Mouse (Mus musculus) spleen, adult 18-20 months (tissue): ENCODE results near the gene Fbxo27.
"Not testable (repeated sequence)": the region's sequence is repeated elsewhere in the genome, so short reads cannot be mapped to it uniquely, and the experiment has no call there.

Experiments
- DNase-seq, 2 experiments: peaks; one replicate each; pipeline ENCODE4 v3.0.0; 2022; ENCODE audit warnings: mixed read lengths in 2 of 2

The Fbxo27 gene

DNA sequence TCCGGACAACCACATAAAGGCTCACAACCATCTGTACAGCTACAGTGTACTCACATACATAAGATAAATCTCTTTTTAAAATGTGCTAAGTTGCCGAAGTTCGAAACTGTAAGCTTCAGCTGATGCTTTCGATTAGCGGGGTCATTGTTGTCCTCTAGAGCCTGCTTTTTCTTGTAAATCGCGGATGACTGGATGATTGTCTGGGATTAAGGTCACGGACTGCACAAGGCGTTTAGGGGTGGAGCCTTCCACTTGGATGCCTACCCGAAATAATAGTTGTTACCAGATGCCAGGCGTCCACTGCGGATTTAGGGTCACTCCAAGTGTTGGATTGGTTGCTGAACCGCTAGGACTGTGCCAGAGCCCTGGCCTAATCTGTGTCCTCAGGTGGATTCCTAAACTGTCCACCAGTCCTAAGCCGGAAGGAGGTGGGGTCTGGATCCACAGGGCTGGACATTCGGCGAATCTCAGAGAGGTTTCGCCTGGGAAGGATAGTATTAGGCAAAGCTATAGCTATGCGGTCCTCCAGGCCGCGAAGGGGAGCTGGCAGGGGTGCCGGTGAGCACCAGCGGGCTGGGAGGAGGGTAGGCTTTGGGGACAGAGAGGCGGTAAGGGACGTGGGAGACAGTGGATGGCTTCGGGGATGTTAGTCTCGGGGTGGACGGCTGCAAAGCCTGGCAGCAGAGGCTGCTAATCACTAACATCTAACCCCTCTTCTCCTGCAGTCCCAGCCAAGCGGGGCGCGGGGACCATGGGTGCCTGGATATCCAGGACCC lies at the start of gene Fbxo27:
Fbxo27 (plus strand) TSS at position 305 of the 776 bp plus-strand sequence.
- no peak for DNase-seq

DNA sequence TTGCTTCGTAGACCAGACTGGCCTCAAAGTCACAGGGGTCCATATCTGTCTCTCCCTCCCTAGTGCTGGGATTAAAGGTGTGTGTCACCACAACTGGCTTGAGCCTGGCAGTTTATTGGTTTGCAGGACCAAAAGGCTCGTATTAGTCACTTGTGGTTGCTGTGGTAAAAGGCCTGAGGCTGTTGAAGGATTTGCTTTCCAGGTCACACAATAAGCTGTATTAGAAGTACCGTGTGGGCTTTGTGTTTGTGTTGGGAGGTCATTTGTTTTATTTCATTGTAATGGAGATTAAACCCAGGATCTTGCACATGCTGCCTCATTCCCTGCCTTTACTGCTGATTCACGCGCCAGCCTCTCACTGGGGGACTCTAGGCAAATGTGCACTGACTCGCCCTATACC lies 47.3 kb upstream of the Fbxo27 start:
- no peak for DNase-seq

DNA sequence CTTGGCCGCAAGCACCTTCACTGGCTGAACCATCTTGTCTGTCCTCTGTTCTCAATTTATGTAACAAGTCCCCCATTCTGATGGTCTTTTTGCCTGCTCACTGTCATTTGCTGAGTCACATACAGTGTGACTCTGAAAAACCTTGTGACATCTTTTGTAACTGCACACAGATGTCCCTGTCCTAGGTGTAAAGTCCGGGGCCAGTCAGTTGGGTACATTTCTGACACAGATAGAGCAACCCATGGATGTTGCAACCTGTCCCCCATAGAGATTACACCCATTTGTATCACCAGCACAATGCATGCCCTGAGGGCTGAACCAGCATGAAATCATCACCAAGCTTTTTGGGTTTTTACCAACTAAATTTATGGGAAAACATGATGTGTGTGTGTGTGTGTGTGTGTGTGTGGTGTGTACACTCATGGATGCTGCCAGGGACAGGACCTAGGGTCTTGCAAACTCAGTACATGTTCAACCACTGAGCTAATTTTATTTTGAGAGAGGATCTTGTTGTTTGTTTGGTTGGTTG lies 46.6 kb upstream of the Fbxo27 start:
- no peak for DNase-seq

DNA sequence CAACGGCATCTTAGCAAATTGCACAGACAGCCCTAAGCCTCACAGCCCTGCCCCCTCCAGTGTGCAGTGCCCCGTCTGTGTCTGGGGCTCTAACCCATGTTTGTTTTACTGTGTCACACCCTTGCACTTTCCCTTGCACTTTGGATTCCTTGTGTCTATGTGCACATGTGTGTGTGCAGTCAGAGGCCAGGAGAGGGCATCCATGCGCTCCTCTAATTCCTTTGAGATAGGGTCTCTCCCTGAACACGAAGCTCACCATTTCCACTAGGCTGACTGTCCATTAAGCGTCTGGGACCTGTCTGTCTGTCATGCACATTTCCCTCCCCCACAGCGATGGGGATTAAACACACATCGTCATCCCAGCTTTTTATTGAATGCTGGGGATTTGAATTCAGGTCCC lies 45.6 kb upstream of the Fbxo27 start:
- DNase-seq: no peak

DNA sequence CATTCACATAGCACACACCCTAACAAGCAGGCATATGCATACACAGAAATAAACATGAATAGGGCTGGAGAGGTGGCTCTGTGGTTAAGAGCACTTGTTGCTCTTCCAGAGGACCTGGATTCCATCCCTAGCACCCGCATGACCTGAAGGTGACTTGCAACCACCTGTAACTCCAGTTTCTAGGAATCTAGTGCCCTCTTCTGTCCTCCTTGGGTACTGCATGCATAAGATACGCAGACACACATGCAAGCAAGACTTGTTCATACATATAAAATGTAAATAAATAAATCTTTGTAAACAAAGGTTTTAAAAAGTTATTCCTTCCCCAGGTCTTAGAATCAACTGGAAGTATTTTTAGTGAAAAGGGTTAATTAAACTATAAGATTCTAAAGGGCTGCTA lies 41.5 kb upstream of the Fbxo27 start:
- no peak for DNase-seq

DNA sequence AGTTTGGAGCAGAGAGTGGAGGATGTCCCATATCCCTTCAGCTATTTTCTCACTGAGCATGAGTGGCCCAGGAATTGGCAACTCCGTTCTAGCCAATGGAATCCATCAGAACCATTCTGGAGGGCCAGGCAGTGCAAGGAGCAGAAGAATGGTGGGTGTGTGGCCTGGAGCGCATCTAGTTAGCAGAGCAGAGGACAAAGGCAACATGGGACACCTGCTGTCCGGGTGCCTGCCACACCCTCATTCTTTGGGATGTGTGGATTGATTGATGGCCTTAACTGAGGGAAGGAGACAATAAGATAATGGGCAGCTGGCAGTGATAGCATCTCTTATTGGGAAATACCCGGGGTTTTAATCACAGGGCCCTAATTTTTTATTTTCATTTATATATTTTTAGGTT lies 36.2 kb upstream of the Fbxo27 start:
- DNase-seq: no peak

DNA sequence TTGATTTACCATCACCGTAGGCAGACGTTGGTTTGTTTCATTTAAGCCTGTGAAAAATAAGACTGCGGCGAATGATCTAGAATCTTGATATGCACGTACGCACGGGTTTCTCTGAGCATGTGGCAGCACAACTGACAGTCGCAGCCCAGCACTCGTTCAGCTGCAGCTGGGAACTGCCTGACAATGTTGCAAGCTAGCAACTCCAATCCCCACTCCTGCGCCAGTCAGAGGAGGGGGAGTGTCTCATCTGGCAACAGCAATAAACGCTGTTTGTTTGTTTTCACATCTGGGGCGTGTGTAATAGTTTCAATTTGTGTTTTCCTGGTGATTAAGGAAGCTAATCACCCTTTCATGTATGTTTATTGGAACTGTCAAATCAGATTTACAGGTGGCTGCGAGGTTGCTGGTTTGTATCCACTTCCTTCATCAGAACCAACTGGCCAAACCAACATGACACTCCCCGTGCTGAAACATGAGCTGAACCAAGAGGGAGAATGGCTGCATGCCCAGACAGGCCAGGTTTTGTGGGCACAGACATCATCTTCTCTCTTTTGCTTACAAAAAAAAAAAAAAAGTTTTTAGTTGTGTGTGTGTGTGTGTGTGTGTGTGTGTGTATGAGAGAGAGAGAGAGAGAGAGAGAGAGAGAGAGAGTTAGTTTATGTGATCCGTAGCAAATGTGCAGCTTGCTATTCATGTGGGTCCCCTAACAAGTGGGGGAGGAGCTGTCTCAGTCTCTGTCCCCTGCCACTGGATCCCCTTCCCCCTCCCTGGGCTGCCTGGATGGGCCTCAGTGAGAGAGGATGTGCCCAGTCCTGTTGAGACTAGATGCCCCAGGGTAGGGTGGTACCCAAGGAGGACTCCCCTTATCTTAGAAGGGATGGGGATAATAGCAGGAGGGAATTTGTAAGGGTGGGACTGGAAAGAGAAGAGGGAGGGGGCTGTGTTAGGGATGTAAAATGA lies 26.7 kb upstream of the Fbxo27 start:
- DNase-seq: no peak

DNA sequence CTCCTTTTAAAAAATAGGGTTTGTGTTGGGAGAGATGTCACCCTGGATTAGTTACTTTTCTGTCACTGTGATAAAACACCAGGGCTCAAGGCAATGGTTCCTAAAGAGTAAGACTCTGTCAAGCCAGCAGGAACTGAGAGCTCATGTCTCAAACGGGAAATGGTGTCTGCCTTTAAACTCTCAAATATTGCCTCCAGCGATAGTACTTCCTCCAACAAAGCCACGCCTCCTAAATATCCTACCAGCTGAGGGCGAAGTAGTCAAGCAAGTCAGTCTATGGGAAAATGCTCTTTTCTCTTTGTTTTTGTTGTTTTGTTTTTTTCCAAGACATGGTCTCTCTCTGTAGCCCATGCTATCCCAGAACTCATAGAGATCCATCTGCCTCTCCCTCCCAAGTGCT lies 21.5 kb upstream of the Fbxo27 start:
- DNase-seq: no peak

DNA sequence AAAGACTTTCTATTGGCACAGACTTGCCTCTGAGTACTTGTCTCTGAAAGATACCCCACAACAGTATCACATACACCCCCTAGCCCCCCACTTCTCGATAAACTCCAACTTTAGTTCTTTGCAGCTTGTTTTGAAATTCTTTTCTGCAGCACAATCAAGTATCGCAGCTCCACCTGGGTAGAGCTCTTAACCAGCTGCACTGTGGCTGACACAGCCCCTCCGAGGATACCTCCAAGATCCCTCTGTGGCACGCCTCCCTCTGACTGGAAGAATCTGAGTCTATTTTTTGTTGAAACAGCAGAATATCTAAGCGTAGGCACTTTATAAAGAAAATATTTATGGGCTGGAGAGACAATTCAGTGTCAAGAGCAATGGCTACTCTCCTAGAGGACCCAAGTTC lies 20.4 kb upstream of the Fbxo27 start:
- DNase-seq: no peak

DNA sequence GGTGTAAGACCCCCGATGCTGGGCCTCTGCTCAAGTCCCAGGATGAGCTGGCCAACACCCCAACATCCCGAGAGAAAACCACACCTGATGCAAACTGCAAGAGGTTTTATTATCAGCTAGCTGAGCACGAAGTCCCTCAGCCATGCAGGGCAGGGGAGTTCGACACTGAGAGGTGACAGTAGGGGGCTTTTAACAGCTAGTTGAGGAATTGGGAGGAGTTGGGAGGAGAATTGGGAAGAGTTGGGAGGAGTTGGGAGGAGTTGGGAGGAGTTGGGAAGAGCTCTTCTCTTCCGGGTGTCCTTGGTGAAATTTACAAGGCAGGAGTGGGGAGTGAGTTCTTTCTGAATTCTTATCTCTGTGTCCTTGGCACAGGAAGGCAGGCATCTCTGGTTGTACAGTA lies 19.9 kb upstream of the Fbxo27 start:
- not testable (repeated sequence) for DNase-seq

DNA sequence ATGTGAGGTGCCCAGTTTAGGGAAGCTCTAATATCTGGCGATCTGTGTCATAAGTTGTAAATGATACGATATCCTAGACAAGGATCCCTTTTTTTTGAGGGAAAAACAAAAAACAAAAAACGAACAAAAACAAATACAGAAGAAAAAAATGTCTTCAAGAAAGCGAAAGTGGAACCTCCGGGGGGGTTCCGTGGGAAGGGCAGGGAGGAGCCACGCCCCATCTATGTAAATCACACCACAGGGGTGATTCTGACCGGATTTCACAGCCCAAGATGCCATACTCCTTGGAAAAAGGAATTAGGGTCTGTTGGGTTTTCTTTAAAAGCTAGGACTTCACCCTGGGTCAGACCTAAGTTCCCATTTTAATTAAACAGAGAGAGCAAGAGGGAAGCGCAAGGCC lies 17.7 kb upstream of the Fbxo27 start:
- peak in 1 of 2 experiments; percentile 24 for DNase-seq

DNA sequence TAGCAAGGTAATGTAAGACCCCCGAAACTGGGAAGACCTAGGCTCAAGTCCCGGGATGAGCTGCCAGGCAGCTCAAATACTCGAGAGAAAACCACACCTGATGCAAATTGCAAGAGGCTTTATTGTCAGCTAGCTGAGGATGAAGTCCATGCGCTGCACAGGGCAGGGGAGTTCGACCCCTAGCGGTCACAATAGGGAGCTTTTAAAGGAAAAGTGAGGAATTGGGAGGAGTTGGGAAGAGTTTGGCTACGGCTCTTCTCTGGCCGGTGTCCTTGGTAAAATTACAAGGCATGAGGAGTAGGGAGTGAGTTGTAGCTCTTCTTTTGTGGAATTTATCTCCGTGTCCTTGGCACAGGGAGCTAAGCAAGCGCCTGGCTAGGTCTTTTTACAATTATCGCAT lies 16.9 kb upstream of the Fbxo27 start:
- DNase-seq: no peak

DNA sequence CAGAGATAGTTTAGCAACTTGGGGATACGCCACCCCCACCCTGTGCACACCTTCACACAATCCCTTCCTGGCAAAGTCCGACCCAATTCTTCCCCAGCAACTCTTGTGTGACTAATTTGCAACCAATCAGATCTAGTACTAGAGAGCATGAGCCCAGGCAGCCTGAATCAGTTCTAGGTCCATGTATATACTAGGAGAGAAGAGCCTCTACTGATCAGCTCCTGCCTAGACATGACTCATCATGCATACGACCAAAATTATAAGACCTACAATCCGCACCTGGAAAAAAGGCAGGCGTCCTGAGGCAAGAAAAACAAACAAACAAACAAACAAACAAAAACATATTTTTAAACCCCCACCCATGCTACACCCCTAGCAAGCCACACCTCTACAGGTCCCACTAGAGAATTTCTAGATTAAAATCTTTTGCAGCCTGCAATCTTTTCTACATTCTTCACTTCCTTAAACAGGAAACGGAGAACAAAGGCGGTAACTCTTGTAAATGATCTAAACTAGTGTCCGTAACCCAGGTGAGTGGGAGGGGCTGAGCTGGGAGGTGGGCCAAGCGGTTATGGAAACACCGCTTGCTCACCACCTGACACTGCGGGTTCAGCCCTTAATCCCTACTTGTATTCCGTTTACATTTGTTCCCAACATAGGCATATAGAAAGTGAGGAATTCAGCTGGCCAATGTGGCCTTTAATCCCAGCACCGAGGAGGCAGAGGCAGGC lies 15.7 kb upstream of the Fbxo27 start:
- DNase-seq: no peak

DNA sequence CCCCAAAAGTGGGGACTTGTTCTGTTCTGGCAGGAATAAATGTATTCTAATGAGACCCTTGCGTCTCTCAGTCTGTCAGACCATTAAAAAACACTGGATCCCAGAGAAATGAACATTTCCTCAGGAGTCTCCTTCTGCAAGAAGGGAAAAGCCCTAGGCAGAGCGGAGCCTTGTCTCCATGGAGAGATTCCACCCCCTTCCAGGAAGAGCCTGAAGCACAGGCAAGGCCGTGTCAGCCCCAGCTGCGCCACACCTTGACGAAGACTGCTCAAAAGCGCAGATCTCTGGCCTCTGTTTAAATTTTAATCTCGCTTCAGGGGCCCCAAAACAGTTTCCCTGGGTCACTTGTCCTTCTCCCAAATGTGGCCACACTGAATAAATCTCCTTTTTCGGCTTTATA lies 15.0 kb upstream of the Fbxo27 start:
- DNase-seq: no peak

DNA sequence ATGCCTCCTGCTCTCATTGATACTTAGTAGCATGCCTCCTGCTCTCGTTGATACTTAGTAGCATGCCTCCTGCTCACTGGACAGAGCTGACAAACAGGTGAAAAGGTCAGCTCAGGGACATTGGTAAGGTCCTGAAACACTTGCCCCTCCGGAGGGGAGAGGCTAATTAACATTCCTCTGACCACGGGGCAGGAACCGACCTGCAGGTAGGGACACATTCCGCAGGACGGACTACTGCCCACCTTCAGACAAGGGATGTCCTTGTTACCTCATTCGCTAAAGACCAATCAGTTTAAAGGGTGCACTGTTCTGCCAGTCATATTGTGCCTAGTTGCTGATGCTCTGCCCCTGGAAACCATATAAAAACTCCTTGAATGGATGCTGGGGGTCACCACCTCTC lies 1.6 kb upstream of the Fbxo27 start:
- DNase-seq: no peak

DNA sequence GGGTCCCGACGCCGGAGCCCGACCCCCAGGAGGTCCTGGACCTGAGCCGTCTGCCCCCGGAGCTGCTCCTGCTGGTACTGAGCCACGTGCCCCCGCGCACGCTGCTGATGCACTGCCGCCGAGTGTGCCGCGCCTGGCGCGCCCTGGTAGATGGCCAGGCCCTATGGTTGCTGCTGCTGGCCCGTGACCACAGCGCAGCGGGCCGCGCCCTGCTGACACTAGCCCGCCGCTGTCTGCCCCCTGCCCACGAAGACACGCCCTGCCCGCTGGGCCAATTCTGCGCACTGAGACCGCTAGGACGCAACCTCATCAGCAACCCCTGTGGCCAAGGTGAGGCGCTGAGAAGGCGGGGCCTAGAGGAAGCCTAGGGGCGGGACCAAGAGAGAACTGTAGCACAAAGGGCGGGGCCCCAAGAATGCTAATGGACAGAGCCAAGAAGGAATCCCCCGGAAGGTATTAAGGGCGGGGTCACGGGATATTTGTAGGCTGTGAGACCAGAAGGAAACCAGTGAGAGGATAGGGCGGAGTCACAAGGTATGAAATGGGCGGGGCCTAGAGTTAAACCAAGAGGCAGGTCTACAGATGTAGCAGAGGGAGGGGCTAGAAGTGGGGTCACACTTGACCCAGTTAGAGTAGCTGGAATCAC lies 795 bp downstream of the Fbxo27 start:
- peak; percentile 54 to 65 for DNase-seq

DNA sequence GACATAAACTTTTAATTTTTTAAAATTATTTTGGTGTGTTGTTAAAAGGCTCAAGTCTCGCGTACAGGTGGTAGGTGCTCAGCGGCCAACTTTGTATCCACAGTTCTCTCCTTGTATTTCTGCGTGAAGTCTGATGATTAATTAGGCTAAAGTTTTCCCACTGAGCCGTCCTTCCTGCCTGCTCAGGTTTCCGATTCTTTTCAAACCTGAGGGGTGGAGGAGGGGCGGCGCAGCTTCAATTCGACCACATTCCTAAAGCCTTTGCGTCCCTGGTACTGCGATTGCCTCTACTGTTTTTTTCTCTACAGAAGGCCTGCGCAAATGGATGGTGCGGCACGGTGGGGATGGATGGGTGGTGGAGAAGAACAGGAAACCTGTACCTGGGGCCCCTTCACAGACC lies 1.8 kb downstream of the Fbxo27 start:
- no peak for DNase-seq

DNA sequence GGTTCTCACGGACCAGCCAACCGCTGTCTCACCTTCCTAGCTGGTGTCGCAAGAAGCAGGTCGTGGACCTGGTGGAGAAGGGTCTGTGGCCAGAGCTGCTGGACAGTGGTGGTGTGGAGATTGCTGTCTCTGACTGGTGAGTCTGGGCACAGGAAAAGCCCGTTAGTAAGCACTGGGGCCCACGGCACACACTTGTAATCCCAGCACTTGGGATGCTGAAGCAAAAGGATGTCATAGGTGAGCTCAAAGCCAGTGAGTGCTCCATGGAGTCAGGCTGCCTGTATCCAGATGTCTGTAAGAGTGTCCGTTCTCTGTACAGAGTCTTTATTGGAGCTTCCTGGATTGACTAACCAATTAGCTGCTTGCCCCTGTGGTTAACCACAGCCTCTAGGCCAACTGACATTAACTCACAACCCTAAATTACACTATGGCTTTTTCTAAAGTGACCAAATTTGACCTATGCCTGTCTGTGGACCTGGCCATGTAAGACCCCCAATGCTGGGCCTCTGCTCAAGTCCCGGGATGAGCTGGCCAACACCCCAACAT lies 2.4 kb downstream of the Fbxo27 start:
- no peak for DNase-seq

DNA sequence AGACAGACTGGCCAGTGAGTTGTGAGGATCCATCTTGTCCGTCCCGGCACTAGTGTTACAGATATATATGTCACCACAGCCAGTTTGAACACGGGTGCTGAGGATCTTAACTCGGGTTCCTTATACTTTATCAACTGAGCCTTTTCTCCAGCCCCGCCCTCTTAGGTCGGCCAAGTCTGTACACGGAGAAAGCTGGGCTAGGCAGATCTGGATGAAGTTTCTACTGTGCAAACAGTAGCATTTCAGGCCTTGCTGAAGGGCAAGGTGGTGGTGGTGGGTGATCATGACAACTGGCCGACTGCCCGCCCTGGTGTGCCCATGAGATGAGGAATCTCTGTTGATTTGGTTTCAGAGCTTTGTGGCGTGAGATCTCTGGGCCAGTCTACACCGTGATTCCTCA lies 4.6 kb downstream of the Fbxo27 start:
- DNase-seq: no peak

DNA sequence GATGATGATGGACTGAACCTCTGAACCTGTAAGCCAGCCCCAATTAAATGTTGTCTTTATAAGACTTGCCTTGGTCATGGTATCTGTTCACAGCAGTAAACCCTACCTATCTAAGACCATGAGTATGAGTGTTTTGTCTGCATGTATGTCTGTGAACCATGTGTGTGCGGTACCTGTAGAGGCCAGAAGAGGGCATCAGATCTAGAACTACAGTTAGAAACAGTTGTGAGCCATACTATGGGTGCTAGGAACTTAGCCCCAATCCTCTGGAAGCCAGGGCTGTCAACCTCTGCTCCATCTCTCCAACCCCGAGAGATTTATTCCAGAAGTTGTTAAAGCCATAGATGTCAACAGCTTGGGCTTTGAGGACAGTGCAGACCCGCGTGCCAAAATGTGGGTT lies 7.6 kb downstream of the Fbxo27 start:
- DNase-seq: no peak

DNA sequence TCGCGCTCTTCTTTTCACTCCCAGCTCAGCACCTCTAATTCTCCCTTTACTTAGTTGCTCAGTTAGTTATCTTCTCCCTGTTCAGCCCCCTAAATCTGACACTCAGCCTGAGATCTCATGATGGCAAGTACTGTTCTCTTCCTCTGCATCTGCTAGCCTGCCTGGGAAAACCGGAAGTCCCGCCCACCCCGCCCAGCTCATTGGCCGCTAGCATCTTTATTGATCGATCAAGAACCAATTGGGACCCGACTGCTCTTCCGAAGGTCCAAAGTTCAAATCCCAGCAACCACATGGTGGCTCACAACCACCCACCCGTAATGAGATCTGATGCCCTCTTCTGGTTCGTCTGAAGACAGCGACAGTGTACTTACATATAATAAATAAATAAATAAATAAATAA lies 8.7 kb downstream of the Fbxo27 start:
- not testable (repeated sequence) for DNase-seq

DNA sequence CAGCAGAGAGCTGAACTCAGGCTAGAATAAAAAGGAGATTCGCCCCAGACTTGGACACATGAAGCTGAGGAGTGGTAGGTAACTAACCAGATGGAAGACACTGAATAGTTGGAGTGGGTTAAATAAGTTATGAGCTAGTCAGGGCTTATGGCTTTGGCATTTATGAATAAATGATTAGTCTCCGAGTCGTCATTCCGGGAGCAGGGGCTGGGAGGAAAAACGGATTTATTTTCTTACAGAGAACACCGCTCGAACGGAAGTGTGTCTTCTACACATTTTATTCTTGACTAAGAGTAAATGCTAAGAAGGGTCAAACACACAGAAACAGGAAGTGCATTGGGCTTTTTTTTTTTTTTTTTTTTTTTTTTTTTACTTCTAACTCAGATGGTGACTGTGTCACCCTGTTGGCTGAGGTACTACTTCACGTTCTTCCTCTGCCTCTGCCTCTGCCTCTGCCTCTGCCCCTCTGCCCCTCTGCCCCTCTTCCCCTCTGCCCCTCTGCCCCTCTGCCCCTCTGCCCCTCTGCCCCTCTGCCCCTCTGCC lies 10.0 kb downstream of the Fbxo27 start:
- DNase-seq: no peak
